Mouse (Mus musculus): ENCODE results near the gene Gtf3c3. TPM values are rescaled to one million over a fixed set of nuclear protein-coding genes. Genes with fewer than 3 reads are reported as not detected.

Gtf3c3 gene
- polyA plus RNA-seq, 1 experiment = not detected

GRCm38 (mm10) chr1:54422195-54422750 is 16.5 kb downstream of the Gtf3c3 start:
- Histone ChIP-seq H3K4me1 (ENCODE audit: control insufficient read depth, insufficient read depth, low read length) (no peaks in the 10 kb centered on the region), H3K27ac (ENCODE audit: insufficient read depth, low read depth, low read length) (no peak overlapping the region), H3K4me3 (ENCODE audit: insufficient read depth, low read depth, low read length) (no peak overlapping the region)
- TF ChIP-seq CTCF (IDR thresholded peaks at IDR 0.05; ENCODE audit: insufficient read depth, low read depth, low read length) = no peak
- TF ChIP-seq POLR2A (IDR thresholded peaks at IDR 0.05; ENCODE audit: insufficient read depth, low read depth, low read length) = no peak
- 95% methylated on average over 4 of the region's 4 CpGs for WGBS

- H3K27ac ChIP-seq (ENCODE audit: insufficient read depth, low read depth, low read length) = no peak overlapping the region
- H3K4me3 ChIP-seq (ENCODE audit: insufficient read depth, low read depth, low read length) = no peak overlapping the region
- 96% methylated on average over 3 of the region's 3 CpGs for WGBS
- no peaks in the 10 kb centered on the region for H3K4me1 ChIP-seq (ENCODE audit: control insufficient read depth, insufficient read depth, low read length)
- TF ChIP-seq POLR2A (IDR thresholded peaks at IDR 0.05; ENCODE audit: insufficient read depth, low read depth, low read length) (no peak), CTCF (IDR thresholded peaks at IDR 0.05; ENCODE audit: insufficient read depth, low read depth, low read length) (no peak)
Observed at GRCm38 (mm10) chr1:54421670-54422069, 17.1 kb downstream of the Gtf3c3 start.

- TF ChIP-seq POLR2A (IDR thresholded peaks at IDR 0.05; ENCODE audit: insufficient read depth, low read depth, low read length) (no peak), CTCF (IDR thresholded peaks at IDR 0.05; ENCODE audit: insufficient read depth, low read depth, low read length) (no peak)
- no peak overlapping the region for H3K27ac ChIP-seq (ENCODE audit: insufficient read depth, low read depth, low read length)
- no peaks in the 10 kb centered on the region for H3K4me1 ChIP-seq (ENCODE audit: control insufficient read depth, insufficient read depth, low read length)
Observed at GRCm38 (mm10) chr1:54402736-54403135, 36.0 kb downstream of the Gtf3c3 start.

GRCm38 (mm10) chr1:54384221-54384620 is 54.5 kb downstream of the Gtf3c3 start:
- 53% methylated on average over 1 of the region's 1 CpGs for WGBS
- TF ChIP-seq CTCF (IDR thresholded peaks at IDR 0.05; ENCODE audit: insufficient read depth, low read depth, low read length) = no peak
- TF ChIP-seq POLR2A (IDR thresholded peaks at IDR 0.05; ENCODE audit: insufficient read depth, low read depth, low read length) = no peak
- Histone ChIP-seq H3K4me1 (ENCODE audit: control insufficient read depth, insufficient read depth, low read length) (no peaks in the 10 kb centered on the region), H3K4me3 (ENCODE audit: insufficient read depth, low read depth, low read length) (no peak overlapping the region), H3K27ac (ENCODE audit: insufficient read depth, low read depth, low read length) (no peak overlapping the region)

More at GRCm38 (mm10) chr1:54402736-54403135, 36.0 kb downstream of the Gtf3c3 start:
- H3K4me3 ChIP-seq (ENCODE audit: insufficient read depth, low read depth, low read length) = no peak overlapping the region

- H3K4me3 ChIP-seq (ENCODE audit: insufficient read depth, low read depth, low read length) = no peak overlapping the region
- no peaks in the 10 kb centered on the region for H3K4me1 ChIP-seq (ENCODE audit: control insufficient read depth, insufficient read depth, low read length)
- no peak overlapping the region for H3K27ac ChIP-seq (ENCODE audit: insufficient read depth, low read depth, low read length)
- no peak for TF ChIP-seq POLR2A (IDR thresholded peaks at IDR 0.05; ENCODE audit: insufficient read depth, low read depth, low read length)
- TF ChIP-seq CTCF (IDR thresholded peaks at IDR 0.05; ENCODE audit: insufficient read depth, low read depth, low read length) = no peak
- 83% methylated on average over 9 of the region's 9 CpGs for WGBS
Observed at GRCm38 (mm10) chr1:54380978-54381914, 57.5 kb downstream of the Gtf3c3 start.

GRCm38 (mm10) chr1:54377506-54378051 is 61.2 kb downstream of the Gtf3c3 start:
- H3K4me1 ChIP-seq (ENCODE audit: control insufficient read depth, insufficient read depth, low read length) = no peaks in the 10 kb centered on the region
- no peak for TF ChIP-seq POLR2A (IDR thresholded peaks at IDR 0.05; ENCODE audit: insufficient read depth, low read depth, low read length)
- no peak for TF ChIP-seq CTCF (IDR thresholded peaks at IDR 0.05; ENCODE audit: insufficient read depth, low read depth, low read length)
- H3K27ac ChIP-seq (ENCODE audit: insufficient read depth, low read depth, low read length) = no peak overlapping the region
- no peak overlapping the region for H3K4me3 ChIP-seq (ENCODE audit: insufficient read depth, low read depth, low read length)

GRCm38 (mm10) chr1:54356566-54356965 is 82.2 kb downstream of the Gtf3c3 start:
- WGBS = 85% methylated on average over 6 of the region's 6 CpGs
- H3K4me3 ChIP-seq (ENCODE audit: insufficient read depth, low read depth, low read length) = no peak overlapping the region
- TF ChIP-seq CTCF (IDR thresholded peaks at IDR 0.05; ENCODE audit: insufficient read depth, low read depth, low read length) (no peak), POLR2A (IDR thresholded peaks at IDR 0.05; ENCODE audit: insufficient read depth, low read depth, low read length) (no peak)
- H3K27ac ChIP-seq (ENCODE audit: insufficient read depth, low read depth, low read length) = no peak overlapping the region
- H3K4me1 ChIP-seq (ENCODE audit: control insufficient read depth, insufficient read depth, low read length) = no peaks in the 10 kb centered on the region

- no peaks in the 10 kb centered on the region for H3K4me1 ChIP-seq (ENCODE audit: control insufficient read depth, insufficient read depth, low read length)
- no peak overlapping the region for H3K4me3 ChIP-seq (ENCODE audit: insufficient read depth, low read depth, low read length)
- no peak for TF ChIP-seq POLR2A (IDR thresholded peaks at IDR 0.05; ENCODE audit: insufficient read depth, low read depth, low read length)
- TF ChIP-seq CTCF (IDR thresholded peaks at IDR 0.05; ENCODE audit: insufficient read depth, low read depth, low read length) = no peak
- WGBS = 69% methylated on average over 5 of the region's 5 CpGs
- no peak overlapping the region for H3K27ac ChIP-seq (ENCODE audit: insufficient read depth, low read depth, low read length)
Observed at GRCm38 (mm10) chr1:54355485-54355884, 83.3 kb downstream of the Gtf3c3 start.

GRCm38 (mm10) chr1:54354786-54355185 is 84.0 kb downstream of the Gtf3c3 start:
- no peak overlapping the region for H3K4me3 ChIP-seq (ENCODE audit: insufficient read depth, low read depth, low read length)
- no peak for TF ChIP-seq CTCF (IDR thresholded peaks at IDR 0.05; ENCODE audit: insufficient read depth, low read depth, low read length)
- no peak for TF ChIP-seq POLR2A (IDR thresholded peaks at IDR 0.05; ENCODE audit: insufficient read depth, low read depth, low read length)
- H3K27ac ChIP-seq (ENCODE audit: insufficient read depth, low read depth, low read length) = no peak overlapping the region
- 91% methylated on average over 4 of the region's 4 CpGs for WGBS
- no peaks in the 10 kb centered on the region for H3K4me1 ChIP-seq (ENCODE audit: control insufficient read depth, insufficient read depth, low read length)

Other genes starting within 250 kb of the Gtf3c3 start
- gene Hecw2, start 243.8 kb downstream of the Gtf3c3 start, polyA plus RNA-seq (2012; ENCODE audit: insufficient read depth, insufficient read length, low replicate concordance, missing spikeins) = not detected in 2 replicates
- gene Ccdc150, start 188.3 kb downstream of the Gtf3c3 start, polyA plus RNA-seq (2012; ENCODE audit: insufficient read depth, insufficient read length, low replicate concordance, missing spikeins) = not detected in 2 replicates
- gene Pgap1, start 118.7 kb upstream of the Gtf3c3 start, polyA plus RNA-seq (2012; ENCODE audit: insufficient read depth, insufficient read length, low replicate concordance, missing spikeins) = not detected in 2 replicates

Measured in olfactory bulb, adult 2 months (tissue).